Mouse (Mus musculus) CH12.LX (cell line): ENCODE results near the gene Car2.

Source experiments
- CTCF ChIP-seq, 2 experiments: IDR thresholded peaks in 1 of 2; conservative IDR thresholded peaks in 1 of 2; 2 replicates each; pipeline ENCODE4 v1.5.1; 2011 to 2012; ENCODE audit warnings: low read depth in 2 of 2, low read length in 2 of 2, improper control_type of control experiment in 1 of 2, inconsistent platforms in 1 of 2, mild to moderate bottlenecking in 1 of 2, moderate library complexity in 1 of 2
- HCFC1 ChIP-seq: IDR thresholded peaks from 2 replicates; pipeline ENCODE4 v1.6.1; 2012; ENCODE audit warnings: low read depth, mild to moderate bottlenecking, inconsistent platforms, low read length, improper control_type of control experiment
- JUN ChIP-seq: IDR thresholded peaks from 2 replicates; pipeline ENCODE4 v1.6.1; 2011; ENCODE audit warnings: low read depth, mild to moderate bottlenecking, low read length, improper control_type of control experiment, moderate library complexity; ENCODE audit not compliant: insufficient read depth
- KAT2A ChIP-seq: IDR thresholded peaks from 2 replicates; pipeline ENCODE4 v1.6.1; 2012; ENCODE audit warnings: low read length, improper control_type of control experiment, inconsistent platforms; ENCODE audit not compliant: insufficient replicate concordance
- MAFK ChIP-seq: IDR thresholded peaks from 2 replicates; pipeline ENCODE4 v1.6.1; 2011; ENCODE audit warnings: low read length, improper control_type of control experiment; ENCODE audit not compliant: insufficient replicate concordance
- MXI1 ChIP-seq: IDR thresholded peaks from 2 replicates; pipeline ENCODE4 v1.6.1; 2011; ENCODE audit warnings: mild to moderate bottlenecking, low read depth, low read length, improper control_type of control experiment
- NELFE ChIP-seq: IDR thresholded peaks from 2 replicates; pipeline ENCODE4 v1.6.1; 2011; ENCODE audit warnings: low read depth, low read length, improper control_type of control experiment
- PAX5 ChIP-seq: IDR thresholded peaks from 2 replicates; pipeline ENCODE4 v1.6.1; 2012; ENCODE audit warnings: low read length, inconsistent platforms, mixed read lengths
- POLR2A ChIP-seq: IDR thresholded peaks from 2 replicates; pipeline ENCODE4 v1.6.1; 2011; ENCODE audit warnings: low read depth, mild to moderate bottlenecking, improper control_type of control experiment, low read length
- POLR2AphosphoS2 ChIP-seq: IDR thresholded peaks from 2 replicates; pipeline ENCODE4 v1.6.1; 2011; ENCODE audit warnings: low read depth, low read length, improper control_type of control experiment
- USF1 ChIP-seq: IDR thresholded peaks from 2 replicates; pipeline ENCODE4 v1.6.1; 2014; ENCODE audit warnings: low read depth, mild to moderate bottlenecking, inconsistent platforms, low read length, improper control_type of control experiment
- ZMIZ1 ChIP-seq: IDR thresholded peaks from 2 replicates; pipeline ENCODE4 v1.6.1; 2012; ENCODE audit warnings: low read depth, mild to moderate bottlenecking, inconsistent platforms, low read length, improper control_type of control experiment

DNA sequence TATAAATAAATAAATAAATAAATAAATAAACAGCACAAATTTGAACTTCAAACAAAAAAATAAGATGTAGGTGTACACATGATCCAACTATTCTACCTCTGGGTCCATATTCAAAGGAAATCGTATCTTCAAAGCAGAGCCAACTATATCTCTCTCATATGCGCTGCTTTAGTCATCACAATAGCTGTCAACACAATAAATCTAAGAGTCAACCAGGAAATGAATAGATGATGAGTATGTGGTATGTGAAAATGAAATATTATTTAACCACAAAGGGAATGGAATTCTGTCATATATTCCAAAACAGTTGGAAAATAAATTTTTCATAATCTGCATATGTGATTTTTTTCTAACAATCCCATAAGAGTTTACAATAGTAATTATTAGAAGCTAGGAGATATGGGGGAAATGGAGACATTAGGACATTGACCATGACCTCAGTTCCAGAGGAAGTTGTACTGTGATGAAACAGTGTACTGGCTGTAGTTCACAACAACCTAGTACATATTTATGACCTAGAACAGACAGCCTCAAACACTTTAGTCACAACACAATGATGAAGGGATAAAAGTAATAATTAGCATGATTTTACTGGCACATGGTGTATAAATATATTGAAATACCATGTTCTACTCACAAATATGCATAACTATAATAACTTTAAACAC lies 37.4 kb upstream of the Car2 start:
- TF ChIP-seq CTCF (conservative IDR thresholded peaks at IDR 0.05 in 1 of 2, IDR thresholded peaks at IDR 0.05 in 1 of 2; ENCODE audit: low read depth in 2 of 2, low read length in 2 of 2) = no peak
- no peak for TF ChIP-seq POLR2AphosphoS2
- TF ChIP-seq MXI1 = no peak
- TF ChIP-seq NELFE = no peak
- no peak for TF ChIP-seq ZMIZ1
- no peak for TF ChIP-seq KAT2A
- TF ChIP-seq HCFC1 = no peak
- TF ChIP-seq JUN = no peak
- TF ChIP-seq PAX5 = no peak
- no peak for TF ChIP-seq MAFK
- no peak for TF ChIP-seq POLR2A
- no peak for TF ChIP-seq USF1
